Mouse (Mus musculus): ENCODE measurements around the gene Serpina3b. TPM values are rescaled to one million over a fixed set of nuclear protein-coding genes. Genes with fewer than 3 reads are reported as not detected.
"Not testable (repeated sequence)": the region's sequence is repeated elsewhere in the genome, so short reads cannot be mapped to it uniquely, and the experiment has no call there.

Gene Serpina3b
- not detected in 2 replicates for polyA plus RNA-seq (2015; fragmentation: Nextera tagmentation; extraction: Ambion mirVana)

DNA sequence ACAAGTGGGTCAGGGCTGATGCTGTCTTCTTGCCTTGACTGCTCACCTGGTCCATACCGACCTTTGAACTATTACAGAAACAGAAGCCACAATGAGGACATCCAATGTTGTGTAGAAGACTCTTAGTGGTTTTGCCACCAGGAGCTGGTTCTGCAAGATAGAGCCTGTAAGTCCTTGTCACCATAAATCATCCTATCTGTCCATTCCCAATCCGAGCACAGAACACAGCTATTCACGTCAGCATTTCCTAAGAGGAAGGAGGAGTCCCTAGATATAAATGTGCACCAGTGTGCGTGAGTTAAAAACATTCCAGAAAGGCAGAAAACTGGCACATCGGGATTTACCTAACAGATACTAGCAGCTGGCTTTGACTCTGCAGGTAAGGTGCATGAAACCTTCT lies at the start of gene Serpina3b:
Gene Serpina3b, plus strand, starts transcription at position 301 of the 400 bp plus-strand sequence.
- no peaks in the 10 kb centered on the region for H3K27me3 ChIP-seq
- H3K4me2 ChIP-seq = no peak within 1 kb of the TSS
- H3K9ac ChIP-seq = no peak within 1 kb of the TSS
- ATAC-seq (ENCODE audit: low FRiP score) = no peak
- WGBS = 90% methylated on average over 5 of the region's 5 CpGs
- H3K4me1 ChIP-seq (replicated peaks) = no peaks in the 10 kb centered on the region
- H3K4me3 ChIP-seq = no peak within 1 kb of the TSS
- no peaks in the 10 kb centered on the region for H3K36me3 ChIP-seq
- H3K9me3 ChIP-seq = no peaks in the 10 kb centered on the region
- no peak within 1 kb of the TSS for H3K27ac ChIP-seq

DNA sequence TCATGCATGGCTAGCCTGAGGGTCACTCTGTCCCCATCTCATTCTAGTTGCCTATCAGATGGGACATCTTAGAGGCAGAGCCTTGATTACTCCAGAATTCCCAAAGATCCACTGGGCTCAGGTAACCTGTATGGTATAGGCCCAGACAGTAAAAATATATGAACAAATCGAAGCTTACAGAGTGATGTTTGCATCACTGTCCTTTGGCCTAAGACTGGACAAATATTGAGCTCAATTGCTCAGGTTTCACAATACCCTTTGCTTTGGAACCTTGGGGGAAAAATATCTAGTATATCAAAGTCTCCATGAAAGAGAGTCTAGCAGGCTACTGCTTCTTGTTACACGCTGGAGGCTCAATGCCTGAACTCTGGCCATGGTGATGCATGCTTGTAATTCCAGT lies 37.7 kb upstream of the Serpina3b start:
- no peak for ATAC-seq (ENCODE audit: low FRiP score)
- 75% methylated on average over 2 of the region's 2 CpGs for WGBS
- H3K27ac ChIP-seq = no peak overlapping the region
- H3K27me3 ChIP-seq = no peaks in the 10 kb centered on the region
- H3K4me1 ChIP-seq (replicated peaks) = no peaks in the 10 kb centered on the region
- H3K4me2 ChIP-seq = no peak overlapping the region
- H3K9me3 ChIP-seq = no peaks in the 10 kb centered on the region
- H3K4me3 ChIP-seq = no peak overlapping the region
- H3K36me3 ChIP-seq = no peaks in the 10 kb centered on the region
- H3K9ac ChIP-seq = no peak overlapping the region

DNA sequence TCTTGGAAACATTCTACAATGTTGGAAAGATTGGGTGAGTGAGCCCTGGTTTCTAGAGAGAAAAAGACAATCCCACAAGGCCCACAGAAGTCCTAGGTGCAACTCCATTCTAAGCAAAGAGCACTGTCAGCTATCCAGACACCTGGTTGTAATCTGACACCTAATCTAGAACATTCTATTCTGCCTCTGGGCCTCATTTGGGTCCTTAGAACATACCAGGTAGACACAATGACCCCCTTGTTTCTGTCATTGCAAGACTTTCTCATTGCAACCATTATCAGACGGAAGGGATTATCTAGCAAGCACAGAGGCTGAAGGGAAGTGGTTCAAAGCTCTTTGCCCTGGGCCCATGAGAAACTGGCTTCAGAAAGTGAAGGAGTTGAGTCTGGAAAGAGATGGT lies 36.5 kb upstream of the Serpina3b start:
- Histone ChIP-seq H3K36me3 (no peaks in the 10 kb centered on the region), H3K4me3 (no peak overlapping the region), H3K4me2 (no peak overlapping the region), H3K27me3 (no peaks in the 10 kb centered on the region), H3K9me3 (no peaks in the 10 kb centered on the region), H3K27ac (no peak overlapping the region), H3K4me1 (replicated peaks) (no peaks in the 10 kb centered on the region), H3K9ac (no peak overlapping the region)
- ATAC-seq (ENCODE audit: low FRiP score) = no peak
- 92% methylated on average over 1 of the region's 1 CpGs for WGBS

DNA sequence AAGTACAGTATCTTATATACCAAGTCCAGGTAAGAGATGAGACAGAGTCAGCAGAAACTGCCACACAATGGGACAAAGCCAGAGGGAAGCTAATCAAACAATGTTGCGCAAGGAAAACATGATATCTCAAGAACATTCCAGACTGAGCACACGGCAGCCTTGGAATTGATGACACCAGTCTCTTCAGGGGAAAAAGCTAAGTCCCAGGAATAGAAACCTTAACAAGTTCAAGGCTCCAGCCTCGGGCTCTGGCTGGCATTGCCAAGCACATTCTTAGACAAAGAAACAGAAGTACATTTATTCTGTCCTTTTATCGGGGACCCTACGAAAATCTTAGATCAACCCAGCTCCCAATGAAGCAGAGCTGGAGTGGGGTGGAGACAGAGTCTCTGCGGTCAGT lies 27.0 kb upstream of the Serpina3b start, which contains the start of gene Serpina5:
Gene Serpina5, plus strand, starts transcription at position 346 of the 400 bp plus-strand sequence.
- Histone ChIP-seq H3K36me3 (no peaks in the 10 kb centered on the region), H3K4me1 (replicated peaks) (no peaks in the 10 kb centered on the region), H3K9ac (no peak within 1 kb of the TSS), H3K4me2 (no peak within 1 kb of the TSS), H3K9me3 (no peaks in the 10 kb centered on the region), H3K27me3 (no peaks in the 10 kb centered on the region), H3K4me3 (no peak within 1 kb of the TSS), H3K27ac (no peak within 1 kb of the TSS)
- ATAC-seq (ENCODE audit: low FRiP score) = no peak
- WGBS = 91% methylated on average over 6 of the region's 6 CpGs

DNA sequence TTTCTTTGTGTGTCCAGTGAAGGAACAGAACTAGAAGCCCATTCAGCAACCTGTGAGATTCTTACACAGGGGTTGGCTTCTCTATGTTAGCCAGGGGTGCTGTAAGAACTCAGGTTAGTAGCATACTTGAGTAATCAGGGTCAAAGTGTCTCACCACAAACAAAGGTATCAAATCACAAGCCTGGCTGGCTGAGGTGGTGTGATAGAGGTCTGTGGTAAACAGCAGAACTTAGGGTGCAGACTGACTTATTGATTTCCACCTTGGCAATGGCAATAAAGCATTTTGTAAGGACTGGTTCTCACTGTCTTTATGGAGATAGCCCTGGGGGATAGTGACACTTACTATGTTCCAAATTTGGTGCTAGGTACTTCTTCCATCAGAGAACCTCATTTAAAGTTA lies 21.9 kb upstream of the Serpina3b start:
- Histone ChIP-seq H3K27ac (no peak overlapping the region), H3K4me3 (no peak overlapping the region), H3K36me3 (no peaks in the 10 kb centered on the region), H3K4me2 (no peak overlapping the region), H3K9ac (no peak overlapping the region), H3K27me3 (no peaks in the 10 kb centered on the region), H3K9me3 (no peaks in the 10 kb centered on the region), H3K4me1 (replicated peaks) (no peaks in the 10 kb centered on the region)
- no peak for ATAC-seq (ENCODE audit: low FRiP score)

DNA sequence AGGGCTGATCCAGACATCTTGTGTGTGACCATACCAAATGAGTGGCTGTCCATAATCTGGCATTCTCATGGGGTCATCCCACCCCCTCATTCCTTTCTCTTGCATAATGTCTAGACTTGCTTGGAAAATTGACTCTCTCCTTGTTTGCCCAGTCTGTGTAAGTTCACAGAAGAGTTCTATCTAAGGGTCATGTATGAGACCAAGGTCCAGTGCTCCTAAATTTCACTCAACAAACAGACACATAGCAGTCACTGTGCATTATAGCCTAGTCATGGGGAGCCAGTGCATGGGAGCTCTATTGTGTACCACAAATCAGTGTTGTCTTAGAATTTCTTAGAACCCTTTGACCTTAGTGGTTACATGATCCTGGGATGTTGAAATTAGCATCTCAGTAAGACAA lies 20.9 kb upstream of the Serpina3b start:
- Histone ChIP-seq H3K4me1 (replicated peaks) (no peaks in the 10 kb centered on the region), H3K4me3 (no peak overlapping the region), H3K9me3 (no peaks in the 10 kb centered on the region), H3K4me2 (no peak overlapping the region), H3K27ac (no peak overlapping the region), H3K27me3 (no peaks in the 10 kb centered on the region), H3K36me3 (no peaks in the 10 kb centered on the region), H3K9ac (no peak overlapping the region)
- no peak for ATAC-seq (ENCODE audit: low FRiP score)

DNA sequence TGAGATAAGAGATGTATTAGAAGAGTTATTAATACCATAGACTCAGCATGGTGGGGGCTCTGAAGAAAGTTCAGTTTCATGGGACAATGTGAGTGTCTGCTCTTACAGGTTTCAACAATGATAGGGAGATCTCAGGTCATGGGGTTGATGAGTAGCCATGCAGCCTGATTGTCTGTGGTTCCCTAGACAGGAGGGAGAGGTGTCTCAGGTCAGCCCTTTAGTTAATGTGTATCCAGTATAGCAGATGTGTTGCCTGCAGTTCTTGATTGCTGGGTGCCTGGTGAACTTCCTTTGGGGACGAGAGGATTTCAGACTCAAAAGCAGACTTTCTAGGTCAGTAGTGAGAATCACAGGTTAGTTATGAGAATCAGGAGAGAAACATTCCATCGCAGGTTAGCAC lies 19.3 kb upstream of the Serpina3b start:
- H3K36me3 ChIP-seq = no peaks in the 10 kb centered on the region
- no peaks in the 10 kb centered on the region for H3K4me1 ChIP-seq (replicated peaks)
- H3K4me2 ChIP-seq = no peak overlapping the region
- WGBS = 96% methylated on average over 2 of the region's 2 CpGs
- H3K9ac ChIP-seq = no peak overlapping the region
- H3K27ac ChIP-seq = no peak overlapping the region
- no peak for ATAC-seq (ENCODE audit: low FRiP score)
- no peak overlapping the region for H3K4me3 ChIP-seq
- H3K27me3 ChIP-seq = no peaks in the 10 kb centered on the region
- no peaks in the 10 kb centered on the region for H3K9me3 ChIP-seq

DNA sequence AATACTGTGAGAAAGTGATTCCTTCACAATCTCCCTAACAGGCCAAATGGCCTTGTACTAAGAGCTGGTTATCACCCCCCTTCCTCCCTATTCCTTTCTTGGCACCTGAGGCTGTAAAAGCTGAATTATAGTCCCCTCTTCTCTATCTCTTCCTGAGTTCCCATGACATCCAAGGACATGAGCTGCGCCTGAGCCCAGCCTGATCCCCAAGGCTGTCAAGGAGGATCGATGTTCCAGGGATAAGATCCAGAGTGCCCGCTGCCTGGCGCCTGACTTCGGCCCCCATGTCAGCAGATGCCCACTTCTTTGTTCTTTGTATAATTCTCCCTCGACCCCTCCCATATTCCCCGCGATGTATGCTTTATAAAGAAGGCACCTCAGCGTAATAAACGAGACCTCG lies 15.5 kb upstream of the Serpina3b start, which contains the start of gene Serpina3a:
Gene Serpina3a, plus strand, starts transcription at position 392 of the 400 bp plus-strand sequence.
- H3K36me3 ChIP-seq; H3K27ac ChIP-seq; H3K4me3 ChIP-seq; H3K9ac ChIP-seq; H3K9me3 ChIP-seq; ATAC-seq (ENCODE audit: low FRiP score); H3K4me2 ChIP-seq; H3K27me3 ChIP-seq; H3K4me1 ChIP-seq (replicated peaks): not testable (repeated sequence)
- WGBS = 93% methylated on average over 11 of the region's 11 CpGs

DNA sequence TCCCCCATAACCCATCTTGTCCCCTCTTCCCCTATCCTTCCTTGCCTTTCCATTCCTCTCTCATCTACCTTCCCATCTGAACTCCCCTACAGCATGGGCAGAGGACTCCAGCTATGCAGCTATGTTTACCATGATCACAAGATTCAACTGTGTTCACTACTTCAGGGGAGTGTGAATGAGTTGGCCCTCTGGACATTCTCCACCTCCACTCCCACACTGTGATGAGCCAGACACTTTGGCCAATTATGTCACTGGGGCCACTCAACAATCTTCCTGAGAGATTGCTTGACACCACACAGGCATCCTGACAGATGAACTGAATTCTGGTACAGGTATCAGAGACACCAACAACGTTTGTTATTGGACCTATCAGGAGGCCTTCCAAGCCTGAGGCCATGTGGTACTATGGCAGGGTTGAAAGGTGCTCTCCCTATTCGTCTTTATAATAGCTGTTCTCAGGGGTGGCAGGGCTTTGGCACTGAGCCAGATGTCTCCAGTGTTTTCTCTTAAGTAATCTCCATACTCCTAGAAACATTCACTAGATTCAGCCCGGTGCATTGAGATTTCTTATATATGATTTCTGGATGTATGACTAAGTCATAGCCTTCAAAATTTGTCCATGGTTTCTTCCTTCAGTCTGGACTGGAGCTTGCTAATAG lies 12.7 kb upstream of the Serpina3b start:
- no peak overlapping the region for H3K27ac ChIP-seq
- no peak overlapping the region for H3K4me3 ChIP-seq
- H3K27me3 ChIP-seq = no peaks in the 10 kb centered on the region
- H3K36me3 ChIP-seq = no peaks in the 10 kb centered on the region
- no peak overlapping the region for H3K4me2 ChIP-seq
- H3K9ac ChIP-seq = no peak overlapping the region
- no peak for ATAC-seq (ENCODE audit: low FRiP score)
- H3K9me3 ChIP-seq = no peaks in the 10 kb centered on the region
- WGBS = 66% methylated on average over 3 of the region's 3 CpGs
- H3K4me1 ChIP-seq (replicated peaks) = no peaks in the 10 kb centered on the region

DNA sequence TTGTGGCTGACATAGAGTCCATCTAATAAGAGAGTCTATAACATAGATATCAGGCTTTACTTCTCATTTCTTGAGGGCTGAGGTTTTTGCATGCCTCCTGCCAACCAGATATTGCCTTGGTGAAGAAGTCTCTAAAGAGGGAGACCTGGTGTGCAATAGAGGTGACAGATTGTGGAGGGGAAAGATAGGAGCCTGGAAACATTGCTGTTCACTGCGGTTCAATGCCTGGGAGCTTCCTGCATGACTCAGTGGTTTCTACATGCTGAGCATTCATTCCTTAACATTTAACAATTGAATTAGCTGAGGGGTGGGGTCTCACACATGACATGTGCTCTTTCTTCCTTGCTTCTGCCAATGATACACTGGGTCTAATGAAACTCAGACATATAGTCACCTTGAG lies 4.7 kb upstream of the Serpina3b start:
- no peak for ATAC-seq (ENCODE audit: low FRiP score)
- H3K4me3 ChIP-seq = no peak overlapping the region
- H3K4me1 ChIP-seq (replicated peaks) = no peaks in the 10 kb centered on the region
- no peak overlapping the region for H3K9ac ChIP-seq
- H3K27me3 ChIP-seq = no peaks in the 10 kb centered on the region
- 94% methylated on average over 1 of the region's 1 CpGs for WGBS
- no peaks in the 10 kb centered on the region for H3K9me3 ChIP-seq
- H3K4me2 ChIP-seq = no peak overlapping the region
- no peaks in the 10 kb centered on the region for H3K36me3 ChIP-seq
- H3K27ac ChIP-seq = no peak overlapping the region

DNA sequence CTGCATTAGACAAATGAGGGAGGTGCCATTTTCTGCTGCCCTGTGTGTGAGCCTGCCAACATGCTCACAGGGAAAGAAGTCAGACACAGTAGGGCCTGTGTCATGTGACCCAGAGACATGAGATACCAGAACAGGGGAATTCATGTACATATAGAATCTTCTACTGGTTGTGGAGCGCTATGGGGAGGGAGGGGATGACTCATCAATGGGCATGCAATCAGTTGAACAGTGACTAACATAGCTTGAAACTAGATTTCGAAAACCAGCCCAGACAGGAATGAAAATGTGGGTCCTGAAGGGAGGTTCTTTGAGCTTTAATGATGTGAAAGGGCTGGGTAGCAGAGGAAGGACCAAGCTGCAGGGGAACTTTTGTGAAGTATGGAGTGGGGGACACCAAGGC lies 3.8 kb upstream of the Serpina3b start:
- H3K4me2 ChIP-seq = no peak overlapping the region
- no peaks in the 10 kb centered on the region for H3K27me3 ChIP-seq
- no peaks in the 10 kb centered on the region for H3K4me1 ChIP-seq (replicated peaks)
- H3K9ac ChIP-seq = no peak overlapping the region
- no peak overlapping the region for H3K4me3 ChIP-seq
- H3K27ac ChIP-seq = no peak overlapping the region
- ATAC-seq (ENCODE audit: low FRiP score) = no peak
- H3K36me3 ChIP-seq = no peaks in the 10 kb centered on the region
- H3K9me3 ChIP-seq = no peaks in the 10 kb centered on the region
- 84% methylated on average over 2 of the region's 2 CpGs for WGBS

DNA sequence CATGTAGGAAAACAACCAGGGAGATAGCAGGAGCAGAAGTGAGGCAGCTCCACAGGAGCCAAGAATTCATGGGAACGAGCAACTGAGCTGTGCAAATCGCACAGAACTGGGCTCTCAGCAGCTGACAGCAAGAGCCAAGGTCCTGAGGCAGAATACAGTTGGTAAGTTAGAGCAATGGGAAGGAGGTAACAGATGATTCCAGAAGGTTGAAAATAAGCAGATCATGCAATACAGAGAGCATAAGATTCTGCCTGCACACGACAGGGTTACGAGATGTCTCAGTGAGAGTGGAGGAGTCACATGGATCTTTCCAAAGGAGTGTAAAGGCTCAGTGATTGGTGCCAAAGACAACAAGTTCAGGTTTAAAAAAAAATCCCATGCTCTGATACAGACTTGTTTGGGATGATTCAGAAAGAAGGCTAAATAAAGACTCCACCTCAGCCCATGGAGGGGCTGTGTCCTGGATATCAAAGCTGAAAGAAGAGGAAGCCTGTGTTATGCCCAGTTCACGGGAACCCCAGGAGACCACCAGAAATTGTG lies 2.7 kb upstream of the Serpina3b start:
- Histone ChIP-seq H3K36me3 (no peaks in the 10 kb centered on the region), H3K9me3 (no peaks in the 10 kb centered on the region), H3K27me3 (no peaks in the 10 kb centered on the region), H3K4me2 (no peak overlapping the region), H3K9ac (no peak overlapping the region), H3K27ac (no peak overlapping the region), H3K4me3 (no peak overlapping the region), H3K4me1 (replicated peaks) (no peaks in the 10 kb centered on the region)
- ATAC-seq (ENCODE audit: low FRiP score) = no peak
- WGBS = 82% methylated on average over 5 of the region's 5 CpGs

DNA sequence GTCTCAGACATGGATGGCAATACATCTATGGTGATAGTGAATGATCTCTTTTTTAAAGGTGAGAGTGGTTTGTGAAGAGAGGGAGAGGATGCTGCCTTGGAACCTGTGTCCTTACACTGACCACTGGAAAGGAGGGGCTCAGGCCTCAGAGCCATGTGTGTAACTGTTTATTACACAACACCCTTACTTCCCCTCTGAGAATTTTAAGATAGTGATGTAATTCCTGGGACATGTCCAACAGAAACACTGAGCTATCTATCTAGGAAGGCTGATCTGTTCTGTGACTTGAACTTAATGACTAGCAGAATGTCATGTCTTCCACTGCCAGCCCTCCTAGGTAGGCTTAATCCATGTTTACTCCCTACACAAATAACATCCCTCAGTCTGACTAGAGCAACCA lies 3.2 kb downstream of the Serpina3b start:
- H3K36me3 ChIP-seq = no peaks in the 10 kb centered on the region
- H3K9me3 ChIP-seq = no peaks in the 10 kb centered on the region
- no peak overlapping the region for H3K4me3 ChIP-seq
- H3K4me2 ChIP-seq = no peak overlapping the region
- ATAC-seq (ENCODE audit: low FRiP score) = no peak
- H3K27ac ChIP-seq = no peak overlapping the region
- no peak overlapping the region for H3K9ac ChIP-seq
- no peaks in the 10 kb centered on the region for H3K27me3 ChIP-seq
- H3K4me1 ChIP-seq (replicated peaks) = no peaks in the 10 kb centered on the region
